Mouse (Mus musculus) embryonic facial prominence, embryonic 15.5 days (tissue): ENCODE results near the gene Ppp1ca. TPM values are rescaled to one million over a fixed set of nuclear protein-coding genes. Genes with fewer than 3 reads are reported as not detected.

ENCODE experiments used
- ATAC-seq: fragments of 200-750 bp; cut with Nextera tagmentation; 2 replicates; pipeline ENCODE4 v1.8.0; 2017; ENCODE audit warnings: low read depth, moderate TSS enrichment; ENCODE audit not compliant: insufficient number of reproducible peaks, low FRiP score, low TSS enrichment
- H3K27ac ChIP-seq: fragments of 300-500 bp; sonication (generic); replicated peaks from 2 replicates; pipeline ENCODE4 v1.5.1; 2015; ENCODE audit warnings: mild to moderate bottlenecking, inconsistent platforms
- H3K27me3 ChIP-seq: fragments of 300-500 bp; sonication (generic); 2 replicates; pipeline ENCODE4 v1.6.1; 2015; ENCODE audit warnings: inconsistent platforms
- H3K36me3 ChIP-seq: fragments of 300-500 bp; sonication (generic); 2 replicates; pipeline ENCODE4 v1.6.1; 2015; ENCODE audit warnings: mild to moderate bottlenecking, inconsistent platforms
- H3K4me1 ChIP-seq: fragments of 300-500 bp; sonication (generic); 2 replicates; pipeline ENCODE4 v1.6.1; 2015; ENCODE audit warnings: inconsistent platforms
- H3K4me2 ChIP-seq: fragments of 300-500 bp; sonication (generic); replicated peaks from 2 replicates; pipeline ENCODE4 v1.6.1; 2015; ENCODE audit warnings: mild to moderate bottlenecking, inconsistent platforms
- H3K4me3 ChIP-seq: fragments of 300-500 bp; sonication (generic); replicated peaks from 2 replicates; pipeline ENCODE4 v1.5.1; 2015; ENCODE audit warnings: mild to moderate bottlenecking, inconsistent platforms
- H3K9ac ChIP-seq: fragments of 300-500 bp; sonication (generic); 2 replicates; pipeline ENCODE4 v1.6.1; 2015; ENCODE audit warnings: inconsistent platforms
- H3K9me3 ChIP-seq: fragments of 300-500 bp; sonication (generic); replicated peaks from 2 replicates; pipeline ENCODE4 v1.6.1; 2016; ENCODE audit warnings: inconsistent platforms
- WGBS: fragments of 180-500 bp; shearing (Covaris S2); methylation state at CpG from one replicate; pipeline ENCODE4 v1.1.7; 2015; 5-methylcytosine and 5-hydroxymethylcytosine counted together
- polyA plus RNA-seq: library from polyadenylated mRNA; unstranded; fragments of >200 nt; fragmentation: Nextera tagmentation; extraction: Ambion mirVana; gene quantifications from 2 replicates; pipeline ENCODE4 v1.2.1, GENCODE M21; 2015

Ppp1ca gene
- polyA plus RNA-seq, result 745 and 794 TPM in 2 replicates

DNA sequence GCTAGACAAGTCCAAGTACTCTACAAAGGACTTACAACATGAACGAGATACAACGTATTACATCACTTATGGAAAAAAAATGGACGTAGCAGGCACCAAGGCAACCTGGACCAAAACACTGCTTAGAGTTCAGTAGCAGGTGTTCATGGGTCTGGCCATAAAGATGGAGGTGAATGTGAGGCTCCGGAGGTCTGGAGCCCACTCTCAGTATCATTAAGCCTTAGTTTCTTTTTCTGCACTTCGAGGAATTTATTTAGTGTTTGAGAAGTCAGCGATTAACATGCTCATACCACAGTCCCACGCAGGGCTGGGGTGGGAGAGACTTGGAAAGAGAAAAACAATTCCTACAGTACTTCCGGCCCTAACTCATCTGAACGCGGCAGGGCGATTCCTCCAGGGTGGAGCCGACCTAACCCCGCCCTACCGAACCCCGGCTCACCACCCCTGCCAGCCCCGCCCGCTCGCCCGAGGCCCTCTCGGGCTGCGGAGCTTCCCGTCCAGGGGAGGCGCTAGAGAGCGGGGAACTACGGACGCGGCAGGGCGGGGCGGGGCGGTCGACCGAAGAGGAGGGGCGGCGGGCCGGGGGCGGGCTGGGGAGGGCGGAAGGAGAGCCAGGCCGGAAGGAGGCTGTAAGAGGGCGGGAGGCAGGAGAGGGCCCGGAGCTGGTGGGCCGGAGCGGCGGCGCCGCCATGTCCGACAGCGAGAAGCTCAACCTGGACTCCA, at the start of gene Ppp1ca:
Gene Ppp1ca, plus strand, starts transcription at position 538 of the 723 bp plus-strand sequence.
- Histone ChIP-seq H3K36me3 (peaks cover 35% of the 10 kb centered on the region), H3K27ac (peak within 1 kb of the TSS; percentile 96), H3K4me1 (peaks cover 45% of the 10 kb centered on the region), H3K9me3 (no peaks in the 10 kb centered on the region), H3K9ac (peak within 1 kb of the TSS; percentile 97), H3K27me3 (no peaks in the 10 kb centered on the region), H3K4me3 (peak within 1 kb of the TSS; percentile 90), H3K4me2 (peak within 1 kb of the TSS; percentile 81)
- WGBS, result 5% methylated on average over 41 of the region's 47 CpGs
- ATAC-seq, result peak; percentile 93

- no peak overlapping the region for H3K4me2 ChIP-seq
- no peaks in the 10 kb centered on the region for H3K9me3 ChIP-seq
- no peak for ATAC-seq
- no peaks in the 10 kb centered on the region for H3K27me3 ChIP-seq
- WGBS, result 86% methylated on average over 18 of the region's 18 CpGs
- H3K27ac ChIP-seq, result no peak overlapping the region
- no peaks in the 10 kb centered on the region for H3K4me1 ChIP-seq
- H3K36me3 ChIP-seq, result no peaks in the 10 kb centered on the region
- H3K9ac ChIP-seq, result no peak overlapping the region
- H3K4me3 ChIP-seq, result no peak overlapping the region
Observed at GRCm38 (mm10) chr19:4142416-4143173, 49.3 kb upstream of the Ppp1ca start.

DNA sequence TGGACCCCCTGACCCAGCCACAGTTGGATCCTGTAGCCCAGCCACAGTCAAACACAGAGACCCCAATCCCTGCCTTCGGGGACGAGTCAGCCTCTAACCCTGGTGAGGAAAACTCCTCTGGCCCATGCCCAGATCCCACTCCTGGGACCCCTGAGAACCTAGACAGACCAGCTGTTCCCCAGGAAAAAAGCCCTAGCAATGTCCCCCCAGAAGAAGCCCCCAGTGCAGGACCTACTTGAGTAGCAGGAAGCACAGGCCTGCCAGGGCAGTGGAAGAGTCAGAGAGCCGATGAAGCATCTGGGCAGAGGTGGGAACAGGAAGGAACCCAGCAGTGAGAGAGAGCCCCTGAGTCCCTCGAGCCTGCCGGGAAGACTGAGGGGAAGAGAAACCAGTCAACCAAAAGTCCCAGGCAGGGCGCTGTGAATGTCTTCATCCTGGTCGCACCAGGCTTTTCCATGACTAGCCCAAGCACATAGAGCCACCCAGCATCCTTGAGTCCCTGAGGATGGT, 48.1 kb upstream of the Ppp1ca start, which contains the start of gene Cabp4:
Gene Cabp4, minus strand, starts transcription at position 275 of the 510 bp plus-strand sequence.
- Histone ChIP-seq H3K4me1 (peaks cover 6% of the 10 kb centered on the region), H3K27me3 (no peaks in the 10 kb centered on the region), H3K9ac (no peak within 1 kb of the TSS), H3K4me2 (no peak within 1 kb of the TSS), H3K36me3 (no peaks in the 10 kb centered on the region), H3K9me3 (no peaks in the 10 kb centered on the region), H3K4me3 (no peak within 1 kb of the TSS), H3K27ac (no peak within 1 kb of the TSS)
- ATAC-seq, result no peak
- 70% methylated on average over 7 of the region's 7 CpGs for whole genome bisulfite sequencing

- Histone ChIP-seq H3K4me3 (no peak overlapping the region), H3K4me1 (peaks cover 17% of the 10 kb centered on the region), H3K27ac (no peak overlapping the region), H3K4me2 (no peak overlapping the region), H3K9ac (no peak overlapping the region), H3K9me3 (no peaks in the 10 kb centered on the region), H3K27me3 (no peaks in the 10 kb centered on the region), H3K36me3 (no peaks in the 10 kb centered on the region)
- ATAC-seq, result no peak
- WGBS, result 63% methylated on average over 16 of the region's 16 CpGs
Observed at GRCm38 (mm10) chr19:4144550-4145498, 47.0 kb upstream of the Ppp1ca start.

GRCm38 (mm10) chr19:4145936-4146335, 45.9 kb upstream of the Ppp1ca start:
- 92% methylated on average over 5 of the region's 5 CpGs for WGBS

DNA sequence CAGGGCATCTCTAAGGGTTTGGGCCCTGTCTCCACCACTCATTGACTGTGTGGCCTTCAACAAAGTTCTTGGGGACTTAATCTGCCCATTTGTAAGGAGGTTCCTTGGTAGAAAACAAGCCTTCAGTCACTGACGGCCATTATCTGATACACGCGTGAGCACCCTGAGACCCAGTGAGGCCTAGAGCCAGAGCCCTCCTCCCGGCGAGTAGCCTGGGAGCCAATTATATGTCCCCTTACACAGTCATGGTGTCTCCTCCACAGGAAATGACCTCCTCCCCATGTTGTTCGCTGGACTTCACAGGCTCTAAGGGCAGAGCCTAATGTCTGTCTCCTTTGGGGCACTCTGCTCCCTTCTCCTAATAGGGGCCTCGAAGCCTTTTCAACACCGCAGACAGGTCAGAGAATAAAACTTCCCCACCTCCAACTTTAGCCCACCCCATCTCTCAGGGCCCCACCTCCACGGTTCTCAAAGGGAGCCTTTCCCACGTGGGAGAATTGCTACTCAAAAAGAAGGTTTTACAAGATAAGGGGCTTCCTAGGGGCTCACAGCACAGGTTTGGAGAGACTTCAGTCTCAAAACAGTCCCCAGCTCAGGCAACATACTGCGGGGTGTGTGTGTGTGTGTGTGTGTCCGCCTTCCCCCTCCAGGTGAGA, 45.4 kb upstream of the Ppp1ca start:
- no peak overlapping the region for H3K27ac ChIP-seq
- no peak overlapping the region for H3K4me3 ChIP-seq
- H3K4me1 ChIP-seq, result peaks cover 22% of the 10 kb centered on the region
- peaks cover 16% of the 10 kb centered on the region for H3K36me3 ChIP-seq
- H3K27me3 ChIP-seq, result no peaks in the 10 kb centered on the region
- no peak overlapping the region for H3K9ac ChIP-seq
- no peaks in the 10 kb centered on the region for H3K9me3 ChIP-seq
- ATAC-seq, result no peak
- WGBS, result 59% methylated on average over 12 of the region's 12 CpGs
- no peak overlapping the region for H3K4me2 ChIP-seq

More at GRCm38 (mm10) chr19:4145936-4146335, 45.9 kb upstream of the Ppp1ca start:
- no peak for ATAC-seq
- no peaks in the 10 kb centered on the region for H3K27me3 ChIP-seq
- H3K4me1 ChIP-seq, result peaks cover 22% of the 10 kb centered on the region
- H3K4me2 ChIP-seq, result no peak overlapping the region
- no peak overlapping the region for H3K27ac ChIP-seq
- H3K36me3 ChIP-seq, result peaks cover 11% of the 10 kb centered on the region
- H3K9me3 ChIP-seq, result no peaks in the 10 kb centered on the region
- H3K9ac ChIP-seq, result no peak overlapping the region
- H3K4me3 ChIP-seq, result no peak overlapping the region

- ATAC-seq, result no peak
- 36% methylated on average over 3 of the region's 3 CpGs for WGBS
- no peaks in the 10 kb centered on the region for H3K9me3 ChIP-seq
- H3K4me1 ChIP-seq, result peaks cover 22% of the 10 kb centered on the region
- H3K9ac ChIP-seq, result no peak overlapping the region
- H3K36me3 ChIP-seq, result peaks cover 20% of the 10 kb centered on the region
- H3K27ac ChIP-seq, result no peak overlapping the region
- no peak overlapping the region for H3K4me3 ChIP-seq
- H3K27me3 ChIP-seq, result no peaks in the 10 kb centered on the region
- H3K4me2 ChIP-seq, result no peak overlapping the region
Observed at GRCm38 (mm10) chr19:4147022-4147405, 44.9 kb upstream of the Ppp1ca start.

GRCm38 (mm10) chr19:4147782-4148490, 43.9 kb upstream of the Ppp1ca start:
- ATAC-seq, result no peak
- H3K4me3 ChIP-seq, result peak overlapping the region; percentile 95
- peaks cover 28% of the 10 kb centered on the region for H3K36me3 ChIP-seq
- H3K9ac ChIP-seq, result peak overlapping the region; percentile 90
- H3K4me1 ChIP-seq, result peaks cover 22% of the 10 kb centered on the region
- peak overlapping the region; percentile 71 for H3K27ac ChIP-seq
- H3K9me3 ChIP-seq, result no peaks in the 10 kb centered on the region
- WGBS, result 35% methylated on average over 9 of the region's 9 CpGs
- H3K27me3 ChIP-seq, result no peaks in the 10 kb centered on the region
- H3K4me2 ChIP-seq, result peak overlapping the region; percentile 85

- under 1% methylated on average over 33 of the region's 33 CpGs for WGBS
- ATAC-seq, result peak; percentile 94
- Histone ChIP-seq H3K27me3 (no peaks in the 10 kb centered on the region), H3K36me3 (peaks cover 33% of the 10 kb centered on the region), H3K4me2 (peak within 1 kb of the TSS; percentile 85), H3K4me1 (peaks cover 22% of the 10 kb centered on the region), H3K9ac (peak within 1 kb of the TSS; percentile 90), H3K4me3 (peak within 1 kb of the TSS; percentile 95), H3K27ac (peak within 1 kb of the TSS; percentile 80), H3K9me3 (no peaks in the 10 kb centered on the region)
Observed at GRCm38 (mm10) chr19:4148491-4148806, 43.4 kb upstream of the Ppp1ca start, which contains the start of gene Coro1b. Gene Coro1b, plus strand, starts transcription at chr19:4148619.

DNA sequence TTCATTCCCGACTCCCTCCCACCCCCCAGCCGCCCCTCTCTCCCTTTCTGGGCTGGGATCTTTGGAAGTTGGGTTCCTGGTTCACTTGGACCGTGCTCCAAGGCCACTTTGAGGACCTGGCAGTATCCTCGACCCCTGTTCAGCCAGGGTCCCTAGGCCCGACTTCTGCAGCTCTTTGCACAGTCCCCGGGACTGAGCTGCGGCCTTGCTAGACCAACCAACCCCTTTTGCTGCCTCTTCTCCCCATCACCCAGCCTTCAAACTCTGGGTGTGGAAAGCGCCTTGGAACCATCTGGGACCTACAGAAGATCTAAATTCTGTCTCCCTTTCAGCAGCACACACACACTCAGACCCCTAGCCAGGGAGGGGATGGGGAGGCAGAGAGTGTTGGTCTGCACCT, 43.0 kb upstream of the Ppp1ca start:
- Histone ChIP-seq H3K4me2 (peak overlapping the region; percentile 85), H3K27ac (peak overlapping the region; percentile 80), H3K4me1 (peaks cover 22% of the 10 kb centered on the region), H3K9me3 (no peaks in the 10 kb centered on the region), H3K27me3 (no peaks in the 10 kb centered on the region), H3K4me3 (peak overlapping the region; percentile 95), H3K9ac (peak overlapping the region; percentile 90), H3K36me3 (peaks cover 36% of the 10 kb centered on the region)
- ATAC-seq, result no peak; the same call in 1 of the 2 replicates
- 3% methylated on average over 6 of the region's 8 CpGs for WGBS
